Mouse (Mus musculus) embryonic facial prominence, embryonic 11.5 days (tissue): ENCODE data around the gene Acsl4. TPM values are rescaled to one million over a fixed set of nuclear protein-coding genes. Genes with fewer than 3 reads are reported as not detected.

Experiments
- ATAC-seq: fragments of 200-750 bp; cut with Nextera tagmentation; replicated peaks from 2 replicates; pipeline ENCODE4 v1.8.0; 2017; ENCODE audit warnings: low read depth; ENCODE audit not compliant: insufficient number of reproducible peaks, low FRiP score, low TSS enrichment
- DNase-seq: peaks from one replicate; pipeline ENCODE4 v3.0.0-alpha.2; 2015; ENCODE audit warnings: low spot score
- H3K27ac ChIP-seq: fragments of 300-500 bp; sonication (generic); replicated peaks from 2 replicates; pipeline ENCODE4 v1.5.1; 2014; ENCODE audit warnings: mild to moderate bottlenecking, low read depth, low read length, control low read depth
- H3K27me3 ChIP-seq: fragments of 300-500 bp; sonication (generic); 2 replicates; pipeline ENCODE4 v1.6.1; 2014; ENCODE audit warnings: mild to moderate bottlenecking, low read length, moderate library complexity, mixed read lengths; ENCODE audit not compliant: control insufficient read depth, insufficient read depth
- H3K36me3 ChIP-seq: fragments of 300-500 bp; sonication (generic); replicated peaks from 2 replicates; pipeline ENCODE4 v1.6.1; 2014; ENCODE audit warnings: low read depth, mild to moderate bottlenecking, low read length, moderate library complexity, mixed read lengths; ENCODE audit not compliant: control insufficient read depth, insufficient read depth
- H3K4me1 ChIP-seq: fragments of 300-500 bp; sonication (generic); 2 replicates; pipeline ENCODE4 v1.6.1; 2014; ENCODE audit warnings: low read length, mixed read lengths; ENCODE audit not compliant: control insufficient read depth, insufficient read depth
- H3K4me2 ChIP-seq: fragments of 300-500 bp; sonication (generic); 2 replicates; pipeline ENCODE4 v1.6.1; 2014; ENCODE audit warnings: low read depth, mild to moderate bottlenecking, control low read depth, low read length, moderate library complexity
- H3K4me3 ChIP-seq: fragments of 300-500 bp; sonication (generic); 2 replicates; pipeline ENCODE4 v1.5.1; 2014; ENCODE audit warnings: low read depth, low read length, control low read depth
- H3K9ac ChIP-seq: fragments of 300-500 bp; sonication (generic); replicated peaks from 2 replicates; pipeline ENCODE4 v1.6.1; 2014; ENCODE audit warnings: mild to moderate bottlenecking, control low read depth, low read length
- H3K9me3 ChIP-seq: fragments of 300-500 bp; sonication (generic); replicated peaks from 2 replicates; pipeline ENCODE4 v1.6.1; 2016; ENCODE audit warnings: mild to moderate bottlenecking, low read length, inconsistent platforms, mixed read lengths; ENCODE audit not compliant: control insufficient read depth
- WGBS: fragments of 180-500 bp; shearing (Covaris S2); extraction: QIAGEN DNeasy Blood & Tissue Kit; methylation state at CpG from one replicate; pipeline ENCODE4 v1.1.7; 2014; 5-methylcytosine and 5-hydroxymethylcytosine counted together
- polyA plus RNA-seq: library from polyadenylated mRNA; unstranded; fragments of >200 nt; fragmentation: Nextera tagmentation; extraction: Ambion mirVana; gene quantifications from 2 replicates; pipeline ENCODE4 v1.2.1, GENCODE M21; 2014

The Acsl4 gene
- polyA plus RNA-seq, 1 experiment from 2014 or later: 16.9 TPM

DNA sequence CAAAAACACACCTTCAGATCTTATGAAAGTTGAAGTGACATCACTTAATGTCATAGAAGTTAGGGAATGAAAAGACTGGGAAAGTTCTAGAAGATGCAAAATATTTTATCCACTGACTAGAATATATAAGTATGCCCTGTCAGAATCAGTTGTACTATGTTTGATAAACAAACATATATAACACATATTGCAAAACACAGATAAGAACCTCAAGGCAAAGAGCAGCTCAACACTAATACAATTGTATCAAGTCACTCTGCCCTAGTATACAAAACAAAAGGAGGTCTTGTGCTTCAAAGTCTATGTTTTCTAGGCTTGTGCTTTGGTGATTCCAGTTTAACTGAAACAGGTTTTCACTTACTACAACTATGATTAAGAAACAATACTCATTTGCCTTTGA, 12.8 kb upstream of the Acsl4 start:
- H3K4me1 ChIP-seq: no peaks in the 10 kb centered on the region
- H3K9ac ChIP-seq: no peak overlapping the region
- no peak for DNase-seq
- H3K27me3 ChIP-seq: no peaks in the 10 kb centered on the region
- H3K27ac ChIP-seq: no peak overlapping the region
- H3K36me3 ChIP-seq: no peaks in the 10 kb centered on the region
- H3K4me3 ChIP-seq: no peak overlapping the region
- H3K4me2 ChIP-seq: no peak overlapping the region
- no peak for ATAC-seq
- H3K9me3 ChIP-seq: no peaks in the 10 kb centered on the region

DNA sequence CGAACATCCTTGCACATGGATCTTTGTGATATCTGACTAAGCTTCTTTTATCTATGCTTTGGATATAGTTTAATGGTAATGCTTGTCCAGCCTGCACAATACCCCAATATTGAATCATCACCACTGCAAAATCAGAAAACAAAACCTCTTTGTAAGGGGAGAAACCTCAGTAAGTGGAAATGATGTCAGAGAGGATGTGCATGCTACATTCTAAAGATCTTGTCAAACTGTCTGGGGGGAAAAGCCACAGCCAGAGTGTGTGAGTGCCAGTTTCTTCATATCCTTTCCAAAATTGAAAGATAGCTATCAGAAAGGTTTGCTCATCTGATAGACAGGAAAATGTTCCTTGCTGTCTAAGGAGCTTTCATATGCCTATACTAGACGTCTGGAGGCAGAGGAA, 8.3 kb upstream of the Acsl4 start:
- Histone ChIP-seq H3K9me3 (no peaks in the 10 kb centered on the region), H3K27me3 (no peaks in the 10 kb centered on the region), H3K4me2 (no peak overlapping the region), H3K4me1 (no peaks in the 10 kb centered on the region), H3K9ac (no peak overlapping the region), H3K27ac (no peak overlapping the region), H3K36me3 (no peaks in the 10 kb centered on the region), H3K4me3 (no peak overlapping the region)
- DNase-seq (no peak), ATAC-seq (no peak)
- 58% methylated on average over 2 of the region's 2 CpGs for WGBS

DNA sequence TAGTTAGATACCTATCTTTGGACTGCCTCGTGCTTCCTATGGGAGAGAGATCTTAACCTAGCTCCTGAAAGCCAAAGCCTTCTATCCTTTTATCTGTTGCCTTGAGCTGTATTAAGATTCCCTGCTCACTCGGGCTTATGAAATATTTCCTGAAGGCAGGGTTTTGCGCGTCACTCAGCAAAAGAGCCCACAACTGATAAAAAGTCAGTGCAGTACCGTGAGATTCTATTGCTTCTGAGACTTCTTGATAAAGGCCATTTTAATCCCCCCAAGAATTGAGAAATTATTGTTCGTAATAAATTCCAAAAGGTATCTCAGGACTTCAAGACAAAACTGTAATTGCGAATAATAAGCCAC, 552 bp upstream of the Acsl4 start:
- H3K27me3 ChIP-seq: peaks cover 2% of the 10 kb centered on the region; the same call in 1 of the 2 replicates
- peak overlapping the region; percentile 53 for H3K4me3 ChIP-seq
- WGBS: 35% methylated on average over 7 of the region's 7 CpGs
- H3K9me3 ChIP-seq: no peaks in the 10 kb centered on the region
- H3K27ac ChIP-seq: no peak overlapping the region
- ATAC-seq (no peak), DNase-seq (no peak)
- H3K4me2 ChIP-seq: peak overlapping the region; percentile 45
- no peaks in the 10 kb centered on the region for H3K36me3 ChIP-seq
- peak overlapping the region; percentile 57 for H3K9ac ChIP-seq
- no peaks in the 10 kb centered on the region for H3K4me1 ChIP-seq

DNA sequence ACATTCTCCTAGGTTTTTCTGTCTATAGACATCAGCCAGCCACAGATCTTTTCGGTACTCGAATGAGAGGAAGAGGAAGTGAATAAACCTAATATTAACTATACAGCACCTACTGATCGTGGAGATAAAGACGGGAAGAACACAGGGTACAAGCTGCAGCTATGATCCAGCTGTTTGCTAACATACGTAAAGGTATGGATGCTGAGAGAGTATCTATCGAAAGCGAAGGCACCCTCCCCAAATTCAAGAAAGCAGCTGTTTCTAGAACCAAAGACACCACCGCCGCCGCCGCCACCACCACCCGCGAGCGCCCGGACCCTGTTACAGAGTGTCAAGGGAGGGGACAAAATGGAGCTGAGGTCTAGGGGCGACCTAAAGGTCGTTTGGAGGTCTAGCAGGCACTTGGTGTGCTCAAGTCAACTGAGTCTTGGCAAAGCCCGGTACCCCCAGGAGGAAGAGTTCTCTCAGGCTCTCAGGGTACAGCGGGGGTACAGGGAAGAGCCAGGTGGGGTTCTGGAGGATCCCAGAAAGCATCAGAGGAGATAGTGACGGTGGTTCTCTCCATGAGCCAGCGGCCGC, 665 bp downstream of the Acsl4 start:
- 18% methylated on average over 19 of the region's 22 CpGs for WGBS
- peak overlapping the region; percentile 53 for H3K4me3 ChIP-seq
- H3K9me3 ChIP-seq: no peaks in the 10 kb centered on the region
- H3K4me1 ChIP-seq: no peaks in the 10 kb centered on the region
- no peaks in the 10 kb centered on the region for H3K36me3 ChIP-seq
- DNase-seq: no peak
- peak overlapping the region; percentile 51 for H3K4me2 ChIP-seq
- peak overlapping the region; percentile 72 for H3K27ac ChIP-seq
- peak overlapping the region; percentile 65 for H3K9ac ChIP-seq
- peaks cover 2% of the 10 kb centered on the region; the same call in 1 of the 2 replicates for H3K27me3 ChIP-seq
- ATAC-seq: no peak; the same call in 1 of the 2 replicates

DNA sequence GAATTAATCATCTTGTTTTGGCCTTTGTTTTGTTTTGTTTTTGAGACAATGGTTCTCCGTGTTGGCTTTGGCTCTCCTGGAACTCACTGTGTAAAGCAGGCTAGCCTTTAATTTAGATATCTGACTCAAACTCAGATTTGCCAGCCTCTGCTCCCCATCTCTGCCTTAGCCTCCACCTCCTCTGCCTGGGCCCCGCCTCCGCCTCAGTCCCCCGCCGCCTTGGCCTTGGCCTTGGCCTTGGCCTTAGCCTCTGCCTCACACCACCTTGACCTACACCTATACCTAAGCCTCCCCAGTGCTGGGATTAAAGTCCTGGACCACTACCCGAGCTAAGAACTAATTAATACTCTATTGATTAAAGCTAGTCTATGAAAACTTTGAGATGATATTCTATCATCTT, 2.2 kb downstream of the Acsl4 start:
- Histone ChIP-seq H3K27ac (no peak overlapping the region), H3K9me3 (no peaks in the 10 kb centered on the region), H3K27me3 (peaks cover 2% of the 10 kb centered on the region; the same call in 1 of the 2 replicates), H3K4me2 (no peak overlapping the region), H3K4me3 (no peak overlapping the region), H3K4me1 (no peaks in the 10 kb centered on the region), H3K36me3 (no peaks in the 10 kb centered on the region), H3K9ac (no peak overlapping the region)
- no peak for ATAC-seq
- DNase-seq: no peak
- WGBS: 81% methylated on average over 6 of the region's 6 CpGs

DNA sequence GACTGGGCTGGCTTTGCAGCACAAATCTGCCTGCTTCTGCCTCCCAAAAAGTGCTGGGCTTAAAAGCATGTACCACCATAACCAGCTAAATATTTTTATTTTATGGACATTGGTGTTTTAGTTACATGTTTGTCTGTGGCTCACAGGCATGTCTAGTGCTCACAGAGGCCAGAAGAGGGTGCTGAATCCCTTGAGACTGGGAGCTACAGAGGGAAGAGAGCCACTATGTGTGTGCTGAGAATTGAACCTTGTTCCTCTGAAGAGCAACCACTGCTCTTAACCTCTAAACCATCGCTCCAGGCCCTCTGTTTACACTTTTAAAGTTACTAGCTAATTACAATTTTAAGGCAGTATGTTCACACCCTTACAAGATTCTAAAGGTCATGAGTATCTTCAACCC, 2.7 kb downstream of the Acsl4 start:
- H3K9ac ChIP-seq: no peak overlapping the region
- no peak overlapping the region for H3K4me2 ChIP-seq
- WGBS: 86% methylated on average over 1 of the region's 1 CpGs
- no peak for DNase-seq
- H3K9me3 ChIP-seq: no peaks in the 10 kb centered on the region
- peaks cover 2% of the 10 kb centered on the region; the same call in 1 of the 2 replicates for H3K27me3 ChIP-seq
- no peak overlapping the region for H3K27ac ChIP-seq
- H3K4me1 ChIP-seq: no peaks in the 10 kb centered on the region
- H3K36me3 ChIP-seq: no peaks in the 10 kb centered on the region
- ATAC-seq: no peak
- H3K4me3 ChIP-seq: no peak overlapping the region

DNA sequence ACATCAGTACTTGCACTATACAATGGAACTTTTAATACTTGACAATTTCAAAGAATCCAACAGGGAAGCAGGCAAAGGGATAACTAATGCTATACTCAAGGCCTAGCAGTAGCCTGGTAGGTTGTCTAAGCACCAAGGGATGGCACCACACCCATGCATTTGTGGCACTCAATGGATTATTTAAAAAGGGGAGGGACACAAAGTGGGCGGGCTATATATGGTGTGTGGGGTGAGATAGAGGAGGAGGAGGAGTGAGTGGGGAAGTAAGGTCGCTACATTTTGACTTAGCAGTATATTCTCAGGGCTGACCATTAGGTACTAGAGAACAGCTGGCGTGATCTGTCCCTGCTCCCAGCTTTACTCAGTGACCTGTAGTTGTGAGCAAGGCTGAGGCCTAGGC, 5.4 kb downstream of the Acsl4 start:
- 0 out of 2 replicates have a peak, but pooled peaks have one; percentile 23 for ATAC-seq
- WGBS: 78% methylated on average over 3 of the region's 3 CpGs

DNA sequence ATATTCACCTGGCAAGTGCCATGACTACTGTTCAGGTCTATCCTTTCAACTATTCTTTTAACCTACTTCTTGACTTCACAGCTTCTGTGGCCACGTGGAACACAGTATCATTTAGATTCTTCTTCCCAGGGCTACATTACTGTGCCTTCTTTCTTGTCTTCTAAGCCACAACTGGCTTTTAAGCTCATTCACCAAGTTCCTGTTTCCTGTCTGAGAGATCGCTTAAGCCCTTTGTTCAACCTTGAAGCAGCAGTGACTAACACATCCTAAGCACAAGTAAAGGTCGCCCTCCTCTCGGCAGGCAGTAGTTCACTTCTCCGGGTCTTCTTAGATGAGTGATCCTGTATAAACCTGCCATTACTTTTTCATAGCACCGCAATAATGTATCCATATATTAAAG, 10.4 kb downstream of the Acsl4 start:
- 80% methylated on average over 6 of the region's 6 CpGs for WGBS
- DNase-seq (no peak), ATAC-seq (no peak)
- Histone ChIP-seq H3K9me3 (no peaks in the 10 kb centered on the region), H3K27ac (no peak overlapping the region), H3K9ac (no peak overlapping the region), H3K4me3 (no peak overlapping the region), H3K4me1 (no peaks in the 10 kb centered on the region), H3K27me3 (no peaks in the 10 kb centered on the region), H3K4me2 (no peak overlapping the region), H3K36me3 (no peaks in the 10 kb centered on the region)

More for the DNA sequence above, 5.4 kb downstream of the Acsl4 start:
- Histone ChIP-seq H3K27ac (no peak overlapping the region), H3K4me3 (no peak overlapping the region), H3K27me3 (peaks cover under 1% of the 10 kb centered on the region; the same call in 1 of the 2 replicates), H3K36me3 (no peaks in the 10 kb centered on the region), H3K9ac (no peak overlapping the region), H3K9me3 (no peaks in the 10 kb centered on the region), H3K4me1 (no peaks in the 10 kb centered on the region), H3K4me2 (no peak overlapping the region)
- no peak for DNase-seq
